Comparison of ENCODE assay signal across 8 mouse cellular contexts in genomic region chr8:105949350-105949749, GRCm38 (mm10). TPM values are rescaled to one million over a fixed set of nuclear protein-coding genes. Genes with fewer than 3 reads are reported as not detected.
DNase-seq lines count a peak whose midpoint lies in the region; ATAC-seq lines count a peak whose summit lies in the region.

No protein-coding gene starts in this region.

- no peak for ATAC-seq in cerebellum, adult (ENCODE audit: insufficient number of reproducible peaks, low FRiP score, low TSS enrichment)

- peak; percentile 33 for DNase-seq in cerebellum, adult 9-11 months
- DNase-seq in kidney, postnatal 25 days: peak; percentile 65 to 66
- DNase-seq in kidney, adult 9 months: no peak
- peak; percentile 59 for DNase-seq in adrenal gland, postnatal 25 days
- DNase-seq in layer of hippocampus, postnatal 10 days (ENCODE audit: low spot score in 2 of 2): peak; percentile 64 to 74
- peak; percentile 84 to 86 for DNase-seq in right cerebral cortex, postnatal 10 days (ENCODE audit: low spot score in 2 of 2)
- DNase-seq in B cell, adult 2 months: no peak

RNA-seq across cellular contexts. Expression of gene Lcat, which starts 6.2 kb away (rescaled TPM):
- 1.9 and 7.7 TPM in 2 replicates for total RNA-seq in adrenal gland, postnatal 25 days (2021)
- 10 to 100 TPM; 30.1 to 30.7 TPM for total RNA-seq in layer of hippocampus, postnatal 10 days (2021)

RNA-seq across cellular contexts. Expression of gene Psmb10, which starts 11.1 kb away (rescaled TPM):
- total RNA-seq in adrenal gland, postnatal 25 days (2021): 70.6 and 74.9 TPM in 2 replicates
- total RNA-seq in layer of hippocampus, postnatal 10 days (2021): 10 to 100 TPM; 70.2 to 82.5 TPM

RNA-seq across cellular contexts. Expression of gene Ctrl, which starts 15.7 kb away (rescaled TPM):
- total RNA-seq in adrenal gland, postnatal 25 days (2021): 0.91 TPM in 1 of 2 replicates, not detected in the other
- under 1 TPM; 0.85 to 0.91 TPM for total RNA-seq in layer of hippocampus, postnatal 10 days (2021)

RNA-seq across cellular contexts. Expression of gene Slc12a4, which starts 16.5 kb away (rescaled TPM):
- total RNA-seq in adrenal gland, postnatal 25 days (2021): 40.6 and 43.5 TPM in 2 replicates
- 10 to 100 TPM; 28.3 to 32.2 TPM for total RNA-seq in layer of hippocampus, postnatal 10 days (2021)

RNA-seq across cellular contexts. Expression of gene Dpep3, which starts 29.9 kb away (rescaled TPM):
- not detected in 2 replicates for total RNA-seq in adrenal gland, postnatal 25 days (2021)
- not detected for total RNA-seq in layer of hippocampus, postnatal 10 days (2021)

Comparison
In these comparisons a context has a peak if more than half of its experiments do, and no peak if none do; other contexts are left out.
1. DNase-seq: peak in cerebellum, adult 9-11 months (single experiment), kidney, postnatal 25 days (2 of 2), adrenal gland, postnatal 25 days (single experiment), layer of hippocampus, postnatal 10 days (2 of 2) and right cerebral cortex, postnatal 10 days (2 of 2); none in kidney, adult 9 months (single experiment) and B cell, adult 2 months (0 of 2).